Mouse (Mus musculus) testis, adult 10 weeks (tissue): ENCODE results near the gene Gucy1a1. TPM values are rescaled to one million over a fixed set of nuclear protein-coding genes. Genes with fewer than 3 reads are reported as not detected.

Experiments
- polyA plus RNA-seq: library from polyadenylated mRNA; stranded (reverse); fragments of 350-450 nt; fragmentation: Illumina TruSeq; extraction: RNeasy Lipid Tissue Mini Kit (QIAGEN cat#74804); gene quantifications from one replicate; pipeline ENCODE4 v1.2.3, GENCODE M21; 2014; ENCODE audit warnings: low read depth, low replicate concordance

Gene Gucy1a1
- polyA plus RNA-seq = 7.0 TPM

GRCm38 (mm10) chr3:82145126-82145901 is at the start of gene Gucy1a1:
Gene Gucy1a1, minus strand, starts transcription at chr3:82145789.

DNA sequence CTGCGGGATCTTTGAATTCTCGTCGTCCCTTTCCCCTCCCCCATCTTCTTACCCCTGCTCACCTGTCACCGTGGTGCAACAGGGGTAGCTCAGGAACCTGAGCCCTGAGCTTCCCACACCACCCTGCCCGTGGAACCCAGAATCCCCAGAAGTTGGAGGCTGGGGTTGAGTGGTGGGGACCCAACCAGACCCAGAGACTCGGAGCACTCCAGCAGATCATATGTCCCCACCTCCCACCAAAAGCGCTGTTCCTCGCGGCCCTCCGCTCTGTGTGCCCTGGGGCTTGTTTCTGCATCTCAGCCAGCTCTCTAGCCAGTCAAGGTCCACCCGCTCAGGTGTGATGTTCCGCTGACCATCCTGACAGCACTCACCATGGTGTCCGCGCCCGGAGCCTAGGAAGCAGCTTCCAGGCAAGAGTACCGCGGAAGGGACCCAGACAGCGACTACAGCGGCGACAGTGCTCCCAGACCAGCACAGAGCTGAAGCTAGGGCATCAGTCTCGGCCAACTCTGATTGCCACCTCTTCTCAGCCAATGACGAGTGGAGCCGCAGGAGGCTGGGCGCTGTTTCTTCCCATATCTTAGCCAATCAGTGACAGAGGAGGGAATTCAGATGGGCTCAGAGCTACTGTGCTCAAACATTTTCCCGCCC is 71.3 kb downstream of the Gucy1a1 start, which contains the start of gene Gucy1b1:
Gucy1b1 (minus strand) TSS at position 489 of the 651 bp plus-strand sequence.

Other genes starting within 250 kb of the Gucy1a1 start
- gene Ctso, start 213.2 kb downstream of the Gucy1a1 start, polyA plus RNA-seq = 23.3 TPM
- 0.28 TPM for gene Tdo2, start 169.6 kb downstream of the Gucy1a1 start, polyA plus RNA-seq
- gene Asic5, start 163.5 kb downstream of the Gucy1a1 start, polyA plus RNA-seq = not detected
- 1.2 TPM for gene Gucy1b1, start 71.1 kb downstream of the Gucy1a1 start, polyA plus RNA-seq
- gene Map9, start 212.3 kb upstream of the Gucy1a1 start, polyA plus RNA-seq = 5.4 TPM